ENCODE assay signal across 9 mouse cellular contexts in genomic region chr11:21570109-21570474, GRCm38 (mm10). TPM values are rescaled to one million over a fixed set of nuclear protein-coding genes. Genes with fewer than 3 reads are reported as not detected.
DNase-seq lines count a peak whose midpoint lies in the region; ATAC-seq lines count a peak whose summit lies in the region.
"Had no signal": no experiment of that assay in that cellular context is flagged by ENCODE, and none has a peak within 500 bp of the region (broad histone marks: within the 10 kb centered on the region; RNA-seq: fewer than 3 reads in every experiment).

No protein-coding gene starts in this region.

- peak overlapping the region; percentile 81 for H3K27ac ChIP-seq in heart, embryonic 11.5 days (ENCODE audit: low read depth, low read length)
- H3K27ac ChIP-seq in forebrain, embryonic 15.5 days (replicated peaks) = no peak overlapping the region
- peak overlapping the region; percentile 62 for H3K27ac ChIP-seq in kidney, embryonic 16.5 days (ENCODE audit: low read length)
- no peak overlapping the region for H3K27ac ChIP-seq in neural tube, embryonic 14.5 days (ENCODE audit: low read depth, low read length)

- H3K27me3 ChIP-seq in heart, embryonic 11.5 days (ENCODE audit: control insufficient read depth, insufficient read depth, low read length) = no peaks in the 10 kb centered on the region
- no peaks in the 10 kb centered on the region for H3K27me3 ChIP-seq in forebrain, embryonic 15.5 days
- no peaks in the 10 kb centered on the region for H3K27me3 ChIP-seq in kidney, embryonic 16.5 days (ENCODE audit: insufficient read depth, low read length)
- no peaks in the 10 kb centered on the region for H3K27me3 ChIP-seq in neural tube, embryonic 14.5 days (ENCODE audit: control insufficient read depth, insufficient read depth, low read length)

- peaks cover 13% of the 10 kb centered on the region for H3K4me1 ChIP-seq in heart, embryonic 11.5 days (ENCODE audit: control insufficient read depth, insufficient read depth, low read length)
- peaks cover 34% of the 10 kb centered on the region for H3K4me1 ChIP-seq in forebrain, embryonic 15.5 days
- H3K4me1 ChIP-seq in kidney, embryonic 16.5 days (ENCODE audit: insufficient read depth, low read length) = peaks cover 23% of the 10 kb centered on the region
- H3K4me1 ChIP-seq in neural tube, embryonic 14.5 days (ENCODE audit: control insufficient read depth, insufficient read depth, low read length) = peaks cover 25% of the 10 kb centered on the region

- H3K9ac ChIP-seq in heart, embryonic 11.5 days (ENCODE audit: low read depth, low read length) = peak overlapping the region; percentile 67
- H3K9ac ChIP-seq in forebrain, embryonic 15.5 days (replicated peaks) = peak overlapping the region; percentile 31
- peak overlapping the region; percentile 32 for H3K9ac ChIP-seq in kidney, embryonic 16.5 days (replicated peaks; ENCODE audit: low read length)
- H3K9ac ChIP-seq in neural tube, embryonic 14.5 days (replicated peaks; ENCODE audit: low read depth, low read length) = no peak overlapping the region

- no peaks in the 10 kb centered on the region for H3K9me3 ChIP-seq in heart, embryonic 11.5 days (replicated peaks; ENCODE audit: control insufficient read depth, low read length)
- no peaks in the 10 kb centered on the region for H3K9me3 ChIP-seq in forebrain, embryonic 15.5 days
- H3K9me3 ChIP-seq in kidney, embryonic 16.5 days (ENCODE audit: low read length) = no peaks in the 10 kb centered on the region
- no peaks in the 10 kb centered on the region for H3K9me3 ChIP-seq in neural tube, embryonic 14.5 days (ENCODE audit: control insufficient read depth, low read length)
- H3K9me3 ChIP-seq: G1E had no signal

- peak overlapping the region; percentile 30 for H3K4me3 ChIP-seq in heart, embryonic 11.5 days (ENCODE audit: low read depth, low read length)
- 0 out of 2 replicates have a peak overlapping the region, but pooled peaks have one; percentile 1 for H3K4me3 ChIP-seq in forebrain, embryonic 15.5 days
- H3K4me3 ChIP-seq in kidney, embryonic 16.5 days (ENCODE audit: low read length) = peak overlapping the region; percentile 22
- no peak overlapping the region for H3K4me3 ChIP-seq in neural tube, embryonic 14.5 days (ENCODE audit: low read depth, low read length)

- H3K4me2 ChIP-seq in heart, embryonic 11.5 days = peak overlapping the region; percentile 77
- H3K4me2 ChIP-seq in forebrain, embryonic 15.5 days (replicated peaks) = peak overlapping the region; percentile 63
- H3K4me2 ChIP-seq in kidney, embryonic 16.5 days (replicated peaks; ENCODE audit: low read depth, low read length) = peak overlapping the region; percentile 42
- peak overlapping the region; percentile 31; the same call in 1 of the 2 replicates for H3K4me2 ChIP-seq in neural tube, embryonic 14.5 days (ENCODE audit: low read depth, low read length)

- no peak for DNase-seq in heart, adult 8-10 months (ENCODE audit: low spot score)
- no peak for DNase-seq in yolk sac, embryonic 10.5 days (ENCODE audit: low spot score)
- no peak for DNase-seq in gastrocnemius, postnatal 4 days (ENCODE audit: low spot score in 2 of 2)
- DNase-seq in gastrocnemius, postnatal 25 days = no peak

- H3K36me3 ChIP-seq in heart, embryonic 11.5 days (ENCODE audit: control insufficient read depth, insufficient read depth, low read length) = peaks cover 11% of the 10 kb centered on the region
- H3K36me3 ChIP-seq in forebrain, embryonic 15.5 days = peaks cover 13% of the 10 kb centered on the region; the same call in 1 of the 2 replicates
- peaks cover 13% of the 10 kb centered on the region for H3K36me3 ChIP-seq in kidney, embryonic 16.5 days (ENCODE audit: insufficient read depth, low read length)
- peaks cover 5% of the 10 kb centered on the region; the same call in 1 of the 2 replicates for H3K36me3 ChIP-seq in neural tube, embryonic 14.5 days (ENCODE audit: control insufficient read depth, insufficient read depth, low read length)

- ATAC-seq in heart, embryonic 11.5 days (replicated peaks; ENCODE audit: insufficient number of reproducible peaks, low FRiP score, low TSS enrichment) = no peak
- ATAC-seq in forebrain, embryonic 15.5 days (replicated peaks) = no peak
- ATAC-seq in kidney, embryonic 16.5 days (ENCODE audit: low FRiP score, low TSS enrichment) = no peak
- no peak for ATAC-seq in neural tube, embryonic 14.5 days (ENCODE audit: low read depth)

- 36% methylated on average over 2 of the region's 2 CpGs for WGBS in heart, embryonic 11.5 days (ENCODE audit: insufficient replicate concordance)
- 19% methylated on average over 2 of the region's 2 CpGs for WGBS in forebrain, embryonic 15.5 days
- 73% methylated on average over 2 of the region's 2 CpGs for WGBS in kidney, embryonic 16.5 days
- WGBS in neural tube, embryonic 14.5 days = 36% methylated on average over 2 of the region's 2 CpGs

RNA-seq across cellular contexts. Expression of gene Wdpcp, which starts 1.9 kb away (rescaled TPM):
- 6.5 and 7.8 TPM in 2 replicates for polyA plus RNA-seq in heart, embryonic 11.5 days (2014; fragmentation: Nextera tagmentation; extraction: Ambion mirVana)
- total RNA-seq in heart, adult 8-10 months (2022) = 1 to 10 TPM; 3.1 to 5.1 (median 3.8) TPM
- polyA plus RNA-seq in forebrain, embryonic 15.5 days (2015; fragmentation: Nextera tagmentation; extraction: Ambion mirVana) = 11.3 and 13.1 TPM in 2 replicates
- 13.4 and 14.5 TPM in 2 replicates for polyA plus RNA-seq in kidney, embryonic 16.5 days (2015; fragmentation: Nextera tagmentation; extraction: Ambion mirVana)
- polyA plus RNA-seq in neural tube, embryonic 14.5 days (2014; fragmentation: Nextera tagmentation; extraction: Ambion mirVana) = 8.4 and 10.5 TPM in 2 replicates
- total RNA-seq in gastrocnemius, postnatal 4 days (2021) = 1 to 10 TPM; 5.4 to 7.5 TPM
- total RNA-seq in gastrocnemius, postnatal 25 days (2021) = 1 to 10 TPM; 2.7 to 2.8 TPM

RNA-seq across cellular contexts. Expression of gene Mdh1, which starts 2.1 kb away (rescaled TPM):
- 1,365 and 1,434 TPM in 2 replicates for polyA plus RNA-seq in heart, embryonic 11.5 days (2014; fragmentation: Nextera tagmentation; extraction: Ambion mirVana)
- 1,000 to 10,000 TPM; 2,451 to 2,967 (median 2,633) TPM for total RNA-seq in heart, adult 8-10 months (2022)
- 462 and 467 TPM in 2 replicates for polyA plus RNA-seq in forebrain, embryonic 15.5 days (2015; fragmentation: Nextera tagmentation; extraction: Ambion mirVana)
- polyA plus RNA-seq in kidney, embryonic 16.5 days (2015; fragmentation: Nextera tagmentation; extraction: Ambion mirVana) = 810 and 870 TPM in 2 replicates
- polyA plus RNA-seq in neural tube, embryonic 14.5 days (2014; fragmentation: Nextera tagmentation; extraction: Ambion mirVana) = 540 and 656 TPM in 2 replicates
- 100 to 1,000 TPM; 397 to 426 TPM for total RNA-seq in gastrocnemius, postnatal 4 days (2021)
- total RNA-seq in gastrocnemius, postnatal 25 days (2021) = 100 to 1,000 TPM; 656 to 719 TPM

Comparison
In these comparisons a context has a peak if more than half of its experiments do, and no peak if none do; other contexts are left out.
1. H3K27ac ChIP-seq: peak in heart, embryonic 11.5 days (single experiment) and kidney, embryonic 16.5 days (single experiment); none in forebrain, embryonic 15.5 days (single experiment) and neural tube, embryonic 14.5 days (single experiment).
2. Peak in every context shown above with its lines, with median percentiles within 50 percentile points of each other: H3K4me2 ChIP-seq.